In the genomic region with DNA sequence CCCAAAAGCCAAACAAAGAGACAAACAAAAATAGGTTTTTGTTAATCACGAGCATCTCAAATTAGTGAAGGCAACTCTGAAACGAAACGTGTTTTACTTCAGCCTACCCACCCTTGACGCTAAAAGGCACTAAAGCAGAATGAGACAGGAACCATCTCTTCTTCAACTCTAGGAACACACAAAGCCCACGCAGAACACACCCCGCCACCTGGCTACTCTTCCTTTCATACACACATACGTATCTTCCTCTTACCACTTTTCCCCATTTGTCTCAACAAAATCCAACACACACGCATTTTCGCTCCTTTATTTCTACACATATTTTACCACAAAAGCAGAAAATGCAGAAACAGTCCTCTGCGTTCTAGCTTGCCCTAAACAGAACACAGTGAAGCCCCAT, we compare ENCODE assay signal across 18 mouse cellular contexts.
"Had no signal": no experiment of that assay in that cellular context is flagged by ENCODE, and none has a peak within 500 bp of the region (broad histone marks: within the 10 kb centered on the region; RNA-seq: fewer than 3 reads in every experiment).

No protein-coding gene starts in this region.

- H3K4me2 ChIP-seq: limb, embryonic 15.5 days; liver, embryonic 13.5 days; lung, embryonic 15.5 days; midbrain, embryonic 11.5 days; midbrain, embryonic 15.5 days had no signal

- ATAC-seq: inflammation-experienced regulatory T-cells, adult 6 months; intestine, postnatal 0 days; liver, postnatal 0 days; midbrain, embryonic 15.5 days had no signal

- H3K27ac ChIP-seq: kidney, postnatal 0 days; left cerebral cortex, adult 2 months; limb, embryonic 15.5 days; liver, embryonic 13.5 days; lung, embryonic 15.5 days; macrophage; midbrain, embryonic 15.5 days had no signal

- H3K9ac ChIP-seq: limb, embryonic 15.5 days; liver, embryonic 13.5 days; liver, postnatal 0 days; lung, embryonic 15.5 days; midbrain, embryonic 15.5 days had no signal

- DNase-seq: kidney, adult 8-10 months; kidney, postnatal 36 days; liver, embryonic 13.5 days; liver, postnatal 0 days; lung, postnatal 14 days; spleen, adult 18-20 months; thymus, adult 2 months; thymus, postnatal 25 days had no signal

- H3K4me3 ChIP-seq: left cerebral cortex, adult 2 months; limb, embryonic 15.5 days; liver, embryonic 13.5 days; lung, embryonic 15.5 days; megakaryocyte, embryonic 14.5 days; midbrain, embryonic 15.5 days had no signal

- H3K9me3 ChIP-seq: limb, embryonic 15.5 days; liver, embryonic 13.5 days; lung, embryonic 15.5 days; megakaryocyte, embryonic 14.5 days; midbrain, embryonic 15.5 days had no signal

- H3K36me3 ChIP-seq: limb, embryonic 15.5 days; liver, embryonic 13.5 days; lung, embryonic 15.5 days; midbrain, embryonic 15.5 days had no signal

- H3K27me3 ChIP-seq: limb, embryonic 15.5 days; liver, embryonic 13.5 days; lung, embryonic 15.5 days; midbrain, embryonic 15.5 days had no signal
